Mouse (Mus musculus) midbrain, embryonic 14.5 days (tissue): ENCODE data around the gene Btf3. TPM values are rescaled to one million over a fixed set of nuclear protein-coding genes. Genes with fewer than 3 reads are reported as not detected.
A peak's percentile ranks its signal among the peaks of the same experiment; 100 is the strongest.

Experiments
- ATAC-seq: fragments of 200-750 bp; cut with Nextera tagmentation; 2 replicates; pipeline ENCODE4 v1.8.0; 2017; ENCODE audit warnings: moderate number of reproducible peaks, moderate library complexity; ENCODE audit not compliant: low FRiP score, low TSS enrichment
- DNase-seq: peaks from one replicate; pipeline ENCODE4 v3.0.0-alpha.2; 2015
- H3K27ac ChIP-seq: fragments of 300-500 bp; sonication (generic); replicated peaks from 2 replicates; pipeline ENCODE4 v1.5.1; 2014; ENCODE audit warnings: mild to moderate bottlenecking, low read depth, low read length, moderate library complexity
- H3K27me3 ChIP-seq: fragments of 300-500 bp; sonication (generic); 2 replicates; pipeline ENCODE4 v1.6.1; 2014; ENCODE audit warnings: low read length, control low read depth, mixed read lengths; ENCODE audit not compliant: control insufficient read depth, insufficient read depth
- H3K36me3 ChIP-seq: fragments of 300-500 bp; sonication (generic); 2 replicates; pipeline ENCODE4 v1.6.1; 2014; ENCODE audit warnings: low read length, control low read depth; ENCODE audit not compliant: control insufficient read depth, insufficient read depth
- H3K4me1 ChIP-seq: fragments of 300-500 bp; sonication (generic); 2 replicates; pipeline ENCODE4 v1.6.1; 2014; ENCODE audit warnings: mild to moderate bottlenecking, antibody characterized with exemption, low read length, control low read depth; ENCODE audit not compliant: control insufficient read depth, insufficient read depth
- H3K4me2 ChIP-seq: fragments of 300-500 bp; sonication (generic); 2 replicates; pipeline ENCODE4 v1.6.1; 2014; ENCODE audit warnings: mild to moderate bottlenecking, low read length, moderate library complexity
- H3K4me3 ChIP-seq: fragments of 300-500 bp; sonication (generic); replicated peaks from 2 replicates; pipeline ENCODE4 v1.5.1; 2014; ENCODE audit warnings: low read depth, low read length
- H3K9ac ChIP-seq: fragments of 300-500 bp; sonication (generic); replicated peaks from 2 replicates; pipeline ENCODE4 v1.6.1; 2014; ENCODE audit warnings: mild to moderate bottlenecking, low read length, moderate library complexity
- H3K9me3 ChIP-seq: fragments of 300-500 bp; sonication (generic); 2 replicates; pipeline ENCODE4 v1.6.1; 2016; ENCODE audit warnings: low read length, control low read depth, mixed read lengths; ENCODE audit not compliant: control insufficient read depth
- whole genome bisulfite sequencing: fragments of 180-500 bp; shearing (Covaris S2); extraction: QIAGEN DNeasy Blood & Tissue Kit; methylation state at CpG from one replicate; pipeline ENCODE4 v1.1.7; 2014; 5-methylcytosine and 5-hydroxymethylcytosine counted together
- polyA plus RNA-seq: library from polyadenylated mRNA; unstranded; fragments of >200 nt; fragmentation: Nextera tagmentation; extraction: Ambion mirVana; gene quantifications from 2 replicates; pipeline ENCODE4 v1.2.1, GENCODE M21; 2014

The Btf3 gene
- polyA plus RNA-seq, 1 experiment from 2014 or later: 568 TPM

- Histone ChIP-seq H3K27ac (0 out of 2 replicates have a peak overlapping the region, but pooled peaks have one; percentile 57), H3K36me3 (no peaks in the 10 kb centered on the region), H3K4me2 (peak overlapping the region; percentile 42), H3K4me1 (no peaks in the 10 kb centered on the region), H3K4me3 (no peak overlapping the region), H3K9ac (peak overlapping the region; percentile 16; the same call in 1 of the 2 replicates), H3K9me3 (no peaks in the 10 kb centered on the region), H3K27me3 (no peaks in the 10 kb centered on the region)
- ATAC-seq (peak; percentile 85), DNase-seq (peak; percentile 93)
- WGBS: 48% methylated on average over 21 of the region's 21 CpGs
These were observed 17.7 kb downstream of the Btf3 start for GRCm38 (mm10) chr13:98298833-98299758.

GRCm38 (mm10) chr13:98297883-98298482 lies 18.8 kb downstream of the Btf3 start:
- no peak overlapping the region for H3K4me2 ChIP-seq
- no peak overlapping the region for H3K4me3 ChIP-seq
- no peak overlapping the region for H3K9ac ChIP-seq
- no peaks in the 10 kb centered on the region for H3K9me3 ChIP-seq
- no peaks in the 10 kb centered on the region for H3K36me3 ChIP-seq
- H3K4me1 ChIP-seq: no peaks in the 10 kb centered on the region
- H3K27me3 ChIP-seq: no peaks in the 10 kb centered on the region
- ATAC-seq: no peak
- no peak overlapping the region for H3K27ac ChIP-seq
- WGBS: 95% methylated on average over 6 of the region's 6 CpGs
- no peak for DNase-seq

GRCm38 (mm10) chr13:98296072-98296471 lies 20.7 kb downstream of the Btf3 start:
- ATAC-seq (no peak), DNase-seq (no peak)
- Histone ChIP-seq H3K27ac (no peak overlapping the region), H3K4me1 (no peaks in the 10 kb centered on the region), H3K4me3 (no peak overlapping the region), H3K4me2 (no peak overlapping the region), H3K9ac (no peak overlapping the region), H3K36me3 (no peaks in the 10 kb centered on the region), H3K27me3 (no peaks in the 10 kb centered on the region), H3K9me3 (no peaks in the 10 kb centered on the region)
- WGBS: 44% methylated on average over 5 of the region's 5 CpGs

- H3K36me3 ChIP-seq: no peaks in the 10 kb centered on the region
- ATAC-seq (no peak), DNase-seq (no peak)
- no peaks in the 10 kb centered on the region for H3K9me3 ChIP-seq
- no peak overlapping the region for H3K9ac ChIP-seq
- no peak overlapping the region for H3K4me2 ChIP-seq
- no peak overlapping the region for H3K4me3 ChIP-seq
- H3K4me1 ChIP-seq: no peaks in the 10 kb centered on the region
- WGBS: 86% methylated on average over 8 of the region's 8 CpGs
- no peaks in the 10 kb centered on the region for H3K27me3 ChIP-seq
- H3K27ac ChIP-seq: no peak overlapping the region
These were observed 25.1 kb downstream of the Btf3 start for GRCm38 (mm10) chr13:98291712-98292111.

GRCm38 (mm10) chr13:98290719-98291118 lies 26.1 kb downstream of the Btf3 start:
- Histone ChIP-seq H3K27ac (no peak overlapping the region), H3K27me3 (no peaks in the 10 kb centered on the region), H3K4me2 (no peak overlapping the region), H3K36me3 (no peaks in the 10 kb centered on the region), H3K4me1 (no peaks in the 10 kb centered on the region), H3K4me3 (no peak overlapping the region), H3K9me3 (no peaks in the 10 kb centered on the region), H3K9ac (no peak overlapping the region)
- DNase-seq (no peak), ATAC-seq (no peak)
- 41% methylated on average over 2 of the region's 2 CpGs for WGBS

GRCm38 (mm10) chr13:98280990-98281650 lies 35.7 kb downstream of the Btf3 start:
- H3K9me3 ChIP-seq: no peaks in the 10 kb centered on the region
- no peak overlapping the region for H3K4me2 ChIP-seq
- 85% methylated on average over 12 of the region's 12 CpGs for WGBS
- DNase-seq (no peak), ATAC-seq (no peak)
- H3K9ac ChIP-seq: no peak overlapping the region
- no peak overlapping the region for H3K27ac ChIP-seq
- H3K36me3 ChIP-seq: peaks cover 2% of the 10 kb centered on the region; the same call in 1 of the 2 replicates
- no peaks in the 10 kb centered on the region for H3K27me3 ChIP-seq
- no peaks in the 10 kb centered on the region for H3K4me1 ChIP-seq
- no peak overlapping the region for H3K4me3 ChIP-seq

GRCm38 (mm10) chr13:98279686-98280085 lies 37.1 kb downstream of the Btf3 start, which contains the start of gene Gm21976:
TSS of gene Gm21976 (plus strand) at chr13:98279887.
- DNase-seq: no peak
- Histone ChIP-seq H3K4me1 (no peaks in the 10 kb centered on the region), H3K9ac (no peak within 1 kb of the TSS), H3K36me3 (peaks cover 14% of the 10 kb centered on the region), H3K27me3 (no peaks in the 10 kb centered on the region), H3K4me2 (no peak within 1 kb of the TSS), H3K4me3 (no peak within 1 kb of the TSS), H3K27ac (no peak within 1 kb of the TSS), H3K9me3 (no peaks in the 10 kb centered on the region)
- ATAC-seq: no peak
- WGBS: 79% methylated on average over 5 of the region's 5 CpGs

- no peak for DNase-seq
- ATAC-seq: no peak
- 86% methylated on average over 2 of the region's 2 CpGs for WGBS
These were observed 39.3 kb downstream of the Btf3 start for GRCm38 (mm10) chr13:98277501-98277900.

More at GRCm38 (mm10) chr13:98277501-98277900, 39.3 kb downstream of the Btf3 start:
- Histone ChIP-seq H3K36me3 (peaks cover 33% of the 10 kb centered on the region), H3K9ac (no peak overlapping the region), H3K4me2 (no peak overlapping the region), H3K27ac (no peak overlapping the region), H3K4me1 (no peaks in the 10 kb centered on the region), H3K4me3 (no peak overlapping the region), H3K27me3 (no peaks in the 10 kb centered on the region), H3K9me3 (no peaks in the 10 kb centered on the region)
